Mouse (Mus musculus) heart, postnatal 10 days (tissue): ENCODE measurements around the gene Mlh3. TPM values are rescaled to one million over a fixed set of nuclear protein-coding genes. Genes with fewer than 3 reads are reported as not detected.

Experiments used
- DNase-seq, 2 experiments: peaks; one replicate each; pipeline ENCODE4 v3.0.0; 2021
- intact Hi-C: fragments of 180-260 bp; cut with DNase I; formaldehyde crosslinking; loops from one replicate; pipeline ENCODE4 v1.15.1; 2025
- microRNA-seq, 2 experiments: library from miRNA; unstranded; fragments of <30 nt; microRNA quantifications; one replicate each; pipeline ENCODE4 v1.2.0; 2022
- total RNA-seq, 2 experiments: library from RNA; stranded (reverse); gene quantifications; 2 replicates each; pipeline ENCODE4 v1.2.3; 2021

The Mlh3 gene
- total RNA-seq, 2 experiments from 2014 or later, result 7.1 to 8.2 TPM

GRCm38 (mm10) chr12:85194623-85195018 is 75.8 kb downstream of the Mlh3 start:
- intact Hi-C loops, result no loop called here
- DNase-seq, result peak; percentile 92 to 93

GRCm38 (mm10) chr12:85193923-85194622 is 76.3 kb downstream of the Mlh3 start:
- DNase-seq, result no peak
- intact Hi-C loops, result no loop called here

- no peak for DNase-seq
- intact Hi-C loops, result no loop called here
These were observed 77.3 kb downstream of the Mlh3 start for GRCm38 (mm10) chr12:85193146-85193545.

GRCm38 (mm10) chr12:85192461-85193108 is 77.8 kb downstream of the Mlh3 start:
- peak; percentile 58 to 59 for DNase-seq

GRCm38 (mm10) chr12:85190290-85190689 is 80.1 kb downstream of the Mlh3 start:
- no peak for DNase-seq
- intact Hi-C loops, result no loop called here

More at GRCm38 (mm10) chr12:85192461-85193108, 77.8 kb downstream of the Mlh3 start:
- intact Hi-C loops, result no loop called here

GRCm38 (mm10) chr12:85186361-85186760 is 84.0 kb downstream of the Mlh3 start:
- intact Hi-C loops, result no loop called here
- no peak for DNase-seq

GRCm38 (mm10) chr12:85185810-85186209 is 84.6 kb downstream of the Mlh3 start:
- intact Hi-C loops, result no loop called here
- DNase-seq, result peak; percentile 77 to 80

Small RNAs within 50 kb of the gene (microRNA-seq; reads per million reads assigned to microRNA genes)
- 0.24 to 0.70 reads per million in 2 experiments for gene Mir6938

Other genes starting within 250 kb of the Mlh3 start
- 1 to 10 TPM; 2.2 to 3.3 TPM for gene Prox2, start 159.8 kb downstream of the Mlh3 start, total RNA-seq
- 100 to 1,000 TPM; 632 to 665 TPM for gene Dlst, start 159.8 kb downstream of the Mlh3 start, total RNA-seq
- 1 to 10 TPM; 3.2 to 3.8 TPM for gene Rps6kl1, start 119.3 kb downstream of the Mlh3 start, total RNA-seq
- gene Pgf, start 92.8 kb downstream of the Mlh3 start, total RNA-seq, result 1 to 10 TPM; 2.4 to 6.2 TPM
- gene Eif2b2, start 51.1 kb downstream of the Mlh3 start, total RNA-seq, result 10 to 100 TPM; 56.5 to 57.8 TPM
- 10 to 100 TPM; 21.3 to 22.9 TPM for gene Acyp1, start 17.8 kb upstream of the Mlh3 start, total RNA-seq
- gene Zc2hc1c, start 18.0 kb upstream of the Mlh3 start, total RNA-seq, result 1 to 10 TPM; 1.6 to 1.7 TPM
- gene Nek9, start 68.8 kb upstream of the Mlh3 start, total RNA-seq, result 10 to 100 TPM; 74.2 to 79.1 TPM
- gene Tmed10, start 104.2 kb upstream of the Mlh3 start, total RNA-seq, result 100 to 1,000 TPM; 184 to 190 TPM
- gene Fos, start 203.3 kb upstream of the Mlh3 start, total RNA-seq, result 1 to 10 TPM; 1.8 to 3.3 TPM